Mouse (Mus musculus) adrenal gland, adult 8-10 months (tissue): ENCODE results near the gene Abca1. TPM values are rescaled to one million over a fixed set of nuclear protein-coding genes. Genes with fewer than 3 reads are reported as not detected.

Source experiments
- DNase-seq: peaks from one replicate; pipeline ENCODE4 v3.0.0; 2022
- total RNA-seq, 4 experiments: library from RNA; stranded (reverse); gene quantifications; 2 replicates each; pipeline ENCODE4 v1.2.4; 2022

The Abca1 gene
- total RNA-seq, 4 experiments from 2014 or later, result 145 to 233 (median 191) TPM

DNA sequence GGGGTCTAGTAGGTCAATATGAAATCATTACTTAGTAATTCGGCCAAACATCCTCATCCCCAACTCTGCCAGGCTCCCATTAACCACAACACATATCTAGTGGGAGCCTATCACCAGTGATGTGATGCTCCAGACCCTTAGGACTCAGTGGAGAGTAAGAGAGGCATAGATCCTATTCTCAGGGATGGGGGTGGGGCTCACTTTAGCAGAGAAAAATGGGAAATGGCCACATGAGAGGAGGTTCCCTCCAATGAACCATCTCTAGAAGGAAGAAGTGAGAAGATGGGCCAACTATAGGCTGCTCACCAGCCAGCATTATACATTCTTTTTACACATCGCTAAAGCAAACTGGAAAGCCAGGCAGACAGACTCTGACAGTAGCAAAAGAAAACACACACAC, 10.9 kb downstream of the Abca1 start:
- no peak for DNase-seq

DNA sequence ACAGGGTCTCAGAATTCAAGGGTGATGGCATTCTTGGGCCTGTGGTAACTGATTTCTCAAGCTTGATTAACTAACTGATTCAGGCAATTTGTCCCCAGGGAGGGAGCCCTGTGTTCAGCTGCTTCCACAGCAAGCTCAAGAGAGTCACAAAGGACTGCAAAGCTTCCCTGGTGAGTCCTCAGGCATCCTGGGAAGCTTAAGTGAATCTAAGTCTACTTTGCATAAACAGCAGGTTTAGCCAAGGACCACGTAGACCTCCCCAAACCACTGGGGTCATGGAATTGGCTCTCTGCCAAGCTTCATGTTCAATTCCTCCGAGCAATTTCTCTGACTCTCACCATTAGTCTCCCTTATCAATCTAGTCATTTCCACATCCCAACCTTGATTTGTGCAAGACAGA, 12.2 kb downstream of the Abca1 start:
- DNase-seq, result peak; percentile 55

DNA sequence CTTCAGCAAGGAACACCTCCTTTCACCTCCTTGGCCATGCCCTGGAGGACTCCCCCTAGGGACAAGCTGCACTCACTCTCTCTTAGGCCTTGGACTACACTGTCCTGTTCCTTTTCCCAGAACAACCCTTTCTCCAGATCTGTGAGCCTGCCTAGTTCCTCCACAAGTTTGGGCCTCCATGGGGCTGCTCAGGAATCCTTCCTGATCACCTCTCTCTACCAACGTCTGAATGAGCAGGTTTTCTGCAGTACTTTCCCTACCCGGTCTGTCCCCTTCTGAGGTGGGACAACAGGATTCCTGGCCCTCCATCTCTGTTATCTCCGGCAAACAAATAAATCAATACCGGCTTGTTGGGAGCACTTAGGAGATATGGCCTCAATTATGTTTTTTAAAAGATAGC, 12.6 kb downstream of the Abca1 start:
- no peak for DNase-seq

DNA sequence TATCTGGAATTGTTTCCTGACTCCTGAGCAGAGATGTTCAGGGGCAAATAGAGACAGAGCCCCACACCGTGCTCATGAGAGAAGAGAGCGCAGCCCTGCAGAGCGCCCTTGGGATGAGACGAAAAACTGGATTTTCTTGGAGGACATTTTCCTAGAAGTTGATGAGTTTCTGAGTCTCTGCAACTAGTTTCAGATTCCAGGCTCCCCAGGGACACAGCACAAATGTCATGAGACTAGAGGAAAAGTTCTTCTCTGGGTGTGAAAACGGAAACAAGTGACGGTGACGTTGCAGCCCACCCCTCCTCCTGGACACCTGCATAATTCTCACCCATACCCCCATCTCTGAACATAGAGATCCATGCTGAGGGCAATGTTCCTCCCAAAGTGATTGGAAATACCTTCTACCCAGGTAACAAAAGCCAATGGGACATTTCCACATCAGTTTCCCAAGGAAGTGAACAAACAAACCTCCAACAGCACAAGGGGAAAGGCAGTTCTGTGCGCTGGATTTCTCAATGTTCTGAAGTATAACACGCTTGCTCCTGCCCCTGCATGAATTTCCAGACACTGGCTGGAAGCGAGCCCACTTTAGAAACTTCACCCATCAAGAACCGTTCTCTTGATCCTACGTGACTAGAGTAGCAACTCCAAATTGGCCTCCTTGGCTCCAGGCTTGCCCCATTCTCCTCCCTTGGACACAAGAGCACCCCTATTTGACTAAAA, 13.3 kb downstream of the Abca1 start:
- DNase-seq, result no peak

DNA sequence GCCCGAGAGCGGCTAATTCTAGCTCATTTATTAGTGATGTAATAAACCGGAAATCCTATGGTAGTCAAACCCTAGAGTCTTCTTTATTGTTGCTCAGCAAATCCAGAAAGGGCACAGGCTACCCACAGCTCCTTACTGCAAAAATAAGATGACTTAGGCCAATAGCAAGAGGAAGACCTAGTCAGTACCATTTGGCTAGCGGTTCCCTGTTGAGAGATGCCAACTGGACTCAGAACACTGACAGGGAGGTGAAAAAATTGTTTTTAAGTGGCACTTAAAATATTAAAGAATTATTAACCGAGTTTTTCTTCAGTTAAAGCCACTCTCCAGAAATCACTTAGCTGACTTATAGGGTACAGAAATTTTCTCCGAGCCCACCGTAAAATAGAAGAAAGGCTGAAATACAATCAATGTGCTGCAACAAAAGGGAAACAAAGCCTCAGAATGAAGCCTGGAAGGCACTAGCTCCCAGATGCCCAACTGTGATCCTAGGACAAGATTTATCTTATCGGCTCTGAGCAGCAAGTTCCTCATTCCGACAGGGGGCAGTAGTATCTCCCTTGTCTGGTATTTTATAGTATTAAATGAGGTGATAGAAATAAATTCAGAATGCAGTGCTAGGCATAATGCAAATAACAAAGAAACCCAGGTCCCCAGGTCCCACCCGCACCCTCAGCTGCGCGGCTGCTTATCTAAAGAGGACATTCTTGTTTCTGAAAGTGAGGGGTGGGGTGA, 14.1 kb downstream of the Abca1 start:
- DNase-seq, result no peak

DNA sequence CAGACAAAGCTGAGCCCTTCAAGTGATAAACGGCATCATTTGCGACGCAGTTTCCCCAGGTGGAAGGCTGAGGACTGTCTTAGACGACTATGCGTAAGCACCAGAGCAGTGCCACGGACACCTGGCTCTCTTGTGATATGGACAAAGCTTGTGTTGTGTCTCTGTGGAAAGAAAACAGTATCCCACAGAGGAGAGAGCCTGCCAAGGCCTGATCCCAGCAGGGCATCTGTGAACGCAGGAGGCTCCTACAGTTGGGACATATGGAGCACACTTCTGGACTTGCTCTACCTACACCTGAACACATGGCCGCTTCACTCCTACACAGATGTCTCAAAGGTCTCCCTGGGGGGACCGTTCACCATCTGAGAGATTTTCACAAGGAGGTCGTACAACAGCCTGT, 15.1 kb downstream of the Abca1 start:
- no peak for DNase-seq

DNA sequence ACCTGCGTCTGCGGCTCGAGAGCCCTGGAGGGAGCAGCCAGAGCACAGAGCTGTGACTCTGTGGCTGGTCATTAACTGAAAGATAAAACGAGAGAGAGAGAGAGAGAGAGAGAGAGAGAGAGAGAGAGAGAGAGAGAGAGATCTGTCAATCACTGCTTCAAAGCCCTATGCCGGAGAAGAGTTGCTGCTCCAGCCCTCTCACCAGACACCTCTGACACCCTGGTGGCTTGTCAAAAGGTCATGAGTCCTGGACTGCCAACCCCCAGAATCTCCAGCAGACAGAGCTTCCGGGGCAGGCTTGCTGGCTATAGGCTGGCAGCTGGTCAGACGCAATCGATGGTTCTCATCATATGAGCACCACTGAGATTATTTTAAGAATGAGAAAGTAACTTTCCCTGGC, 15.7 kb downstream of the Abca1 start:
- no peak for DNase-seq

DNA sequence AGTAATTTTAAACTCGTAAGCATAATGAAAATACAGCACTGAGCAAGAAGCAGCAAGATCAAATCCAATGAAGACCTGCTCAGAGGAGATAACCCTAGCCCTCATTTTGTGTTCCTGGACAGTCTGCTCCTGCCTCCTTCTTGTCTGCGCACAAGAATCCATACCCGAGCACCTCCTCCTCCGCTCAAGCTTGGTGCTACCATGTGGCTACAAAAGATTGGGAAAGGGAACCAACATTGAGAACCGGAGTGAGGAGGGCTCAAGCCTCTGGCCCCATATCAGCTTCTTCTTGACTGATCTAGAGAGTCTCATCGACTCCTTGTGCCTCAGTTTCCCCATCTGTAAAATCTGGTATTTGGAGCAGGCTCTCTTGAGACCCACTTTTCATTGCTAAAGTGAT, 19.0 kb downstream of the Abca1 start:
- DNase-seq, result no peak

DNA sequence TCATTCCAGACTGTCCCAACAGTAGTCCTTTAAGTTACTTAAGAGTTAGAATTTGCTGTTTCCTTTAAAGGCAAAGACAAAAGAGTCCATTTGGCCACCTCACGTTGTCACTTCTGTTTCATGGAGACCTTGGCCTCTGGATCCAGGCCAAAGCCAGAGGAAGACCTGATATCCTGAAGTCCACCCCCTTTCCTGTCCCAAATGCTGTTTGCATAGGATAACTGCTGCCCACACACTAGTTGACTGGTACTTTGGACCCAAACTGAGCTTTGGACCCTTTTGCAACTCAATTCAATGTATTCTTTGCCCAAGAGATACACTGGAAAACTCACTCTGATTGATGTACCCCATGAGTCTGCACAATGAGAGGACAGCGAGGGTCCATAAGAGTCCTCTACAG, 20.2 kb downstream of the Abca1 start:
- DNase-seq, result no peak

DNA sequence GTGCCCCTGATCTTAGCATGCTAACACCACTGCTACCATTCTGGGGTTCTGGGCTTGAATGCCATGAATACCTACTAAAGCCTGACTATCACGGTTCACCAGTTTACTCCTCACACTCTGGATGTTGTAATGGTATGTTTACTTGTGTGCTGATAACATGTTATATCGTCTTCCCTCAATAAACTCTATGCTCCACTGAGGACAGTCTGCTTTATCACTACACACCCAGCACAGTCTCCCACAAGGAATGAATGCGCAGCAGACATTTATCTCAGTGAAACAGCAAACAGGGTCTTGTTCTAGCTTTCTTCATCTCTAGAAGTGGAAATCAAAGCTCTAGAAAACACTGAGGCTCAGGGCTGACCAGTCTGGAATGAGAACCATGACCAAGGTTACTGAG, 20.7 kb downstream of the Abca1 start:
- DNase-seq, result no peak

DNA sequence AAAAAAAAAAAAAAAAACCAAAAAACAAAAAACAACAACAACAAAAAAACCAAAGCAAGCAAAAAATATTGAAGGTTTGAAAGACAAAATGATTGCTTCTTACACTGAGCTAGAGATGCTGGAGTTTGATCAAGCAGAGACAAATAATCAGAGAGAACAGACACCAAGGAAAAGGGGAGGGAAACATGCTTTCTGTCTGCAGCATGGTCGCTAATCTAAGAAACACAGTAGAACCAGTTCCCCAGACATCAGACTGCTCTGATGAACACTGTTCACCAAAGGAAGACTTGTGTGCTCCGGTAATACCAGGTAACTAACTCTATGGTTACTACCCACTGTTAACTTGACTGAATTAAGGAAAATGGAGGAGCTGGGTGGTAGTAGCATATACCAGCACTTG, 22.6 kb downstream of the Abca1 start:
- DNase-seq, result no peak

DNA sequence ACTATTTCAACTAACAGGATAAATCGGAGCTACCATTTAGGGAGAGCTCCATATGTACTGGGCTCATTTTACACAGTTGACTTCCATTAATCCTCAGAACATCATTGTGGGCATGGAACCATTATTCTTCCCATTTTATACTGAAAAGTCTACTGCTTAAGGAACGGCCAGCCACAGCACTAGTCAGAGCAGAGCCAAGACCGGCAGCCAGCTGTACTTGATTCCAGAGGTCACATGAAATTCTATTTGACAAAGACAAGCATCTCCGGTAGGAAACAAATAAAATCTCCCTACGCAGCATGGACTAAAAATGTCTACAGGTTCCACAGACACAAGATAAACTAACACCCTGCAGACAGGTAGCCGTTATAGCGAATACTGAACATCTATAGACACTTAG, 24.9 kb downstream of the Abca1 start:
- DNase-seq, result no peak

DNA sequence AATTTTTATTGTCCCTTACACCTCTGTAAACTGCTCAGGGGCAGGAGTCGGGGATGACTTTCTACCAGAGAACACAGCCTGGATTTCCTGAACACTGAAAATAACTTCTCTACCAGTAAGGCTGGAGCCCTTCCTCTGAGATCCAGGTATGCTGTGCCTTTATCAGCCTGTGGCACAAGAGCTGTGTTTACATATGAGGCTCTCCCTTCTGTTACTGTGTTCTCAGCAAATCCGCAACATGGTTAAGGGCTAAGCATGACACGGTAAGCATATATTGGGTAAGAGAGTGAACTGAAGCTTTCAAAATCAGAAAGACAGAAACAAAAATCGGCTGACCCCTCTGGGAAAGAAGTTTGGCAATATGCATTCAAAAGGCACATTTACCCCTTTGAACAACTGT, 25.7 kb downstream of the Abca1 start:
- no peak for DNase-seq

DNA sequence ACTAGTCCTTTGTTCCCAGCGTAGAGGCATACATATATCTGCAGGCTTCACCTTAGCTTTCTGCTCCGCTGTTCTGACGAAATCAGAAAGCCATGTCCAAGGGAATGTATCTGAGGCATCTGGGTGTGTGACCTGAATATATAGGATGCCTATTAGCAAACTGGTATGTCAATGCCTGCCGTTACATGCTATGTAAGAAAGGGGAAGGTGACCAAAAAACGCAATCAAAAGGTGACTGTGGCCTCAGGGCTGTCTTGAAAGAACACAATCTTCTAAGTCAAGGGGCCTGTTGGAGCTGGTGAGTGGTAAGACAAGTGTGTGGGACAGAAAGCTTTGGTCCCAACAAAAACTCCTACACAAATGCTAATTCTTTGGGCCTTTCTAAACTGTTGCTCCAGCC, 28.2 kb downstream of the Abca1 start:
- no peak for DNase-seq

DNA sequence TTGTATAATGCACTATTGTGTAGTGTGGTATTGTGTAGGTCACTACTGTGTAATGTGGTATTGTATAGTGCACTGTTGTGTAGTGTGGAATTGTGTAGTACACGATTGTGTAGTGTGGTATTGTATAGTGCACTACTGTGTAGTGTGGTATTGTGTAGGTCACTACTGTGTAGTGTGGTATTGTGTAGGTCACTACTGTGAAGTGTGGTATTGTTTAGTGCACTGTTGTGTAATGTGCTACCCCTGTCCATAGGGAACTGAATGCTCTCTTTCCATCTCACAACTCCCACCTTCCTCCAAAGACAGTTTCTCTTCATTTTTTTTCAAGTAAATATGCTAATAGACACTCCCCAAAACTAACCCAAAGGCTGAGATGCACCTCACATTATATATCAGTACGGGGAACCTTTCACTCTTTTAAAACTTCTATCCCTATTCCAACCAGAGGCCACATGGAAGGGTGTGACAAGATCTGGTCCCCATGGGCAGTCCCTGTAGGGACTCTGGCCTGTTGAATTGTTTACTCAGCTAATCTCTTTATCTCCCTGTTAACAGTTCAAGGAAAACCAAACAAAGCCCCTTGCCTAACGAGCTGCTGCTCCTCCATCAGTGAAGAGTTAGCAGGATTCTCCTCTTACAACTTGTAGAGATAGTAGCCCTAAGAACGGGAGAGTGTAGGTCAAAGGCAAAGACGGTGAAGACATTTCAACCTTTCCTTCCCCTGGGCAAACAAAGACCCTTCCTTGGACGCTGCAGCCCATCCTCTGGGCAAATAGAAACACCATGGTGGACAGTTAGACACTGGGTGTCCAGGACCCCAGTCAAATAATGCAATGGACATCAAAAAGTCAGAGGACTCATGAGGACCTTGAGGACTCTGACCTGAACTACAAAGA, 28.8 kb downstream of the Abca1 start:
- DNase-seq, result no peak

DNA sequence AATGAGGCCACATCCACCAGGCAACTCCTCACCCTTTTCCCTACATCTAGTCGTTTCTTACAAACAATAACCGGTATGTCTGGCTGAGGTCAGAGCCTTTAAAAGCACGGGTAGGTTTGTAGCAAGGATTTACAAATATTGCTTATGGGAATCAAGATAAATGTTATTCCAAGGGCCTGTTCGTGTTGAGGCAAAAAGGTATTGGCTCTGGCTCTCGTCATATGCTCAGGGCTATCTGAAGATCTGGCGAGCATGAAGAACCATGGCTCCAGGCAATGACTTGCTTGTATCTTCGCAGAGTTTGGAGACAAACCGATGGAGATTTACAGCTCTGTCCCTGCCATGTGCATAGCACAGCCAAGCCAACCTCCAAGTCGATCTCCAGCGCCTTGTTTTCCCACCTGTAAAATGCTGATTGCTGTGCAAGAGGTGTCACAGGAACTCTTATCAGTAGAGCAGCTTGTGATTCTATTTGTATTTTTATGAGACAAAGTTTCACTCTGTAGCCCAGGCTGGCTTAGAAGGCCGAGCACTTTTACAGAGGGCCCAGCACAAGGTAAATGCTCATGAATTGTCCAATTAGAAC, 29.9 kb downstream of the Abca1 start:
- no peak for DNase-seq

DNA sequence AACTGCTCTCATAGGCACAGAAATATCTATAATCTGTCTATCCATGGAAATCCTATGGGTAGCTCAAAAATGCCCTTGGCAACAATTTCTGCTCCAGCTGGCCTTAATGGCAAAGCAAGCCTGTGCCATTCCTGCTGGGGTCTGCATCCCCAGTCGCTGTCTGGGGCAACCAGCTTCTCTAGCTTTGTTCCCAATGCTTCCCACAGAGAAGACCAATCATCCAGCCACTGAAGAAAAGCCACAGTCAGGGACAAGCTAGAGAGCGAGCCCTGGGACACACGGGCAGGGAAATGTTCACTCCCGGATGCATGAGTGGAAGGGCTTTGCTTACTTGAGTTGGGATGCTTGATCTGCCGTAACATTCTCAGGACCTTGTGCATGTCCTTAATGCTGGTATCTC, 32.4 kb downstream of the Abca1 start:
- DNase-seq, result no peak

DNA sequence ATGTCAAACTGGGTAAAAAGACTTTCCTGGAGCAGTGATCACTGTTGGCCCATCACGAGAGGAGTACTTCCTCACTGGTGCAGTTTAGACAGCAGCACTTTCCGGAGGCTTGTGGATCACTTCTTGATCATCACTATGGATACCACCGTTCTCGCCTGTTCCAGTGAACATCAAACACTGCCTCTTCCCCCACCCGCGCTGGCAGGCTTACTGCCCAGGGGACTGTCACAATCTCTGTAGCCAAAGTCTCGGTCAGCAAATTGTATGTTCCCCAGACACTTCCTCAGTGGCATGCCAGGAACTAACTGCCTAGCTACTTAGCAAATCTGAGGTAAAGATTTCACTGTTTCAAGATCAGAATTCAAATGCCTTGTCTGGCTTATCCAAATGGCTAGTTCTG, 32.9 kb downstream of the Abca1 start:
- no peak for DNase-seq

DNA sequence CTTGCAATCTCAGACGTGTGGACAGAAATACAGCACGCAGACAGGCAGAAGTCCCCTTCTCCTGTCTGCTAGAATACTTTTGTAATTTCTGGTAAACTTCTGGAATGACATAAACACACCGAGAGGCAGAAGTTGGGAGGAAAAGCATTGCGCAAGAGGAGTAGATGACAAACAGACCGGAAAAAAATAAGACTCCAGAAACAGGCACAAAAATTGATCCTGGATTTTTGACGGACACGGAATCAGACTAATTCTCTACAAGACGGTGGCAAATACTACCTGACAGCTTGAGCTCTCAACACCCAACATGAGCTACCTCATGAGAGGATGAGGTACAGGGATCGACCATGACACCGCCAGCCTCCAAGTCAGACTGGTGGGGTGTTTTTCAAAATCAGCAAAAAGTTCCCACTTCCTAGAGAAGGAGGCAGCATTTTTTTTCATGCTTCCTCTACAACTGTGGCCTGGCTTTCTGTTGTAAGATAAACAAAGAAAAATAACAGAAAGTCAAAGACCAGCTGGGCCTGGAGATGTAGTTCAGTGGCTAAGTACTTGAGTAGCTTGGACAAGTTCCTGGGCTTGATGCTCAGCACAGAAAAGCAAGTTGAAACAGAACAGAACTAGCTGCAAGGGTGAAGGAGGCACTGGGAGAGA, 34.7 kb downstream of the Abca1 start:
- no peak for DNase-seq

DNA sequence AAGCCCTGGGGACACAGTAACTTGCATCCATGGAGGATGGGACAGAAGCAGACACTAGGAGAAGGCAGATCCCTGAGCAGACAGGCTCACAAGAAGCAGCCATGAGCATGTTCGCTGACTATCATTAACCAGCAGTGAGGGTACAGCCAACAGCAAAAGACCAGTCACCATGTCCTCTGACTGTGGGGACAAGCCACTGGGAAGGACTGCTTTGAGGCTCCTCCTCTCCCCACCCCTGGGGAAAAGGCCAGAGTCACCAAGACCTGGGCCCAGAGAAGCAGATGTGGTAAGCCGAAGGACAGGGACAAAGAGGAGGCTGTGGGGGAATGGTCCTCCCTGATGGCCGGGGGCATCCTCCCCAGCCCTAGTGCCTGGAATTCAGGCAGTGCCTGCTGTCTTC, 37.4 kb downstream of the Abca1 start:
- DNase-seq, result no peak

DNA sequence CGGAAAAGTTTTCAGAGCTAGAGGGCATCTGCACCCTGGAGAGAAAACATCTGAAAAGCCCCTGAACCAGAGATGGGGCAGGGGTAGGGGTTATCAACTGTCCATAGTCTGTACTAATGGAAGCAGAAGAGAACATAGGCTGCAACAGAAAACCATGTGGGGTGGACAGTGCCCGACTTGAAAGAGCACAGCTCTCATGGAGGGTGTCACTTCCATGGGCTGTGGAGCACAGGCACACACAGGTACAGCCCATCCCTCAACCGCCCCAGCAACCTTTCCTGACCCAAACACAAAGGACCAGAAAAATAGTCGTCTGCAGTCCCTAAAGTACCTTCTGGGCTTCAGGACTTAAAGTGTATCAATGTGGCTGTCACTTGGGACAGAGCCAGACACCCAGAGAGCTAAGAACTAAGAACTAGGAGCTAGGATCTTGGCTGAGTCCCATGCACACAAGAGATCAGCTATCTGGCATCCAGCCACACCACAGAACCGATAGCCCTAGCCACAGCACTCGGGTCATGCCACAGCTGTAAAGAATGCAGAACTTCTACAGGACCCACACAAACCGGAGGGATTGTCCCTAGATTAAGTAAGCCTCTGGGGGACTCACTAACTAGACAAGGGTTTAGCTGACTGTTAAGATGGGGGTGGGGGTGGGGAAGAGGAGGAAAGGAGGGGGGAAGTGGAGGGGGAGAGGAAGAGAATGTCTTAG, 38.0 kb downstream of the Abca1 start:
- peak; percentile 58 for DNase-seq

DNA sequence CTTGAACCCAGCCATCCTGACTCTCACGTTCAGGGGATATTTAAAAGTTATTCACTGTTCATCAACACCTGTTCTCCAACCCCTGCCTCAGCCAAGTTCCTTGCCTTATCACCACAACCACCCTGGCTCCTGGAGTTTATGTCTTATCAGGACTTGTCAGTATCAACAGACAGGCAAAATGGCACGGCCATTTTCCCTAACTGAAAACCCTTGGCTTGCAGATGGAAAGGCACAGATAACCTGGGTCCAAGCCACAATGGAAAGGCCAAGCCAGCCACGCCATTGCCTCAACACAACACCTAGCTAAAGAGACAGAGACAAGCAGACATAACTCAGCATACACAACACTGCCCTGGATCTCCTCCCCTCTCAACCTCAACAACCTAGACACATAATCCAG, 38.6 kb downstream of the Abca1 start:
- no peak for DNase-seq
